Mouse (Mus musculus) fat pad, adult 2 months (tissue): Measurements from ENCODE around the gene Eif2b3.

Source experiments
- DNase-seq: peaks from one replicate; pipeline ENCODE4 v3.0.0-alpha.2; 2011; ENCODE audit warnings: low read depth, low spot score; ENCODE audit errors: extremely low read depth

The Eif2b3 gene

GRCm38 (mm10) chr4:117120445-117121414, 101.5 kb downstream of the Eif2b3 start:
- DNase-seq: peak; percentile 94

GRCm38 (mm10) chr4:117122209-117122608, 103.0 kb downstream of the Eif2b3 start:
- no peak for DNase-seq

GRCm38 (mm10) chr4:117123546-117124217, 104.5 kb downstream of the Eif2b3 start:
- DNase-seq: no peak

- DNase-seq: no peak
Measured at GRCm38 (mm10) chr4:117124218-117124517, 105.0 kb downstream of the Eif2b3 start.

GRCm38 (mm10) chr4:117124518-117125347, 105.5 kb downstream of the Eif2b3 start:
- no peak for DNase-seq

- DNase-seq: no peak
Measured at GRCm38 (mm10) chr4:117125348-117125909, 106.2 kb downstream of the Eif2b3 start, which contains the start of gene Btbd19. Btbd19 (minus strand) TSS chr4:117125725.

GRCm38 (mm10) chr4:117125910-117126674, 106.9 kb downstream of the Eif2b3 start:
- no peak for DNase-seq

GRCm38 (mm10) chr4:117126675-117127290, 107.6 kb downstream of the Eif2b3 start, which contains the start of gene Tctex1d4:
Tctex1d4 (plus strand) TSS chr4:117126794.
- DNase-seq: no peak

- DNase-seq: no peak
Measured at GRCm38 (mm10) chr4:117127991-117128686, 108.9 kb downstream of the Eif2b3 start.

GRCm38 (mm10) chr4:117130790-117131189, 111.6 kb downstream of the Eif2b3 start:
- no peak for DNase-seq

GRCm38 (mm10) chr4:117131198-117131597, 112.0 kb downstream of the Eif2b3 start:
- no peak for DNase-seq

GRCm38 (mm10) chr4:117131890-117132793, 112.9 kb downstream of the Eif2b3 start:
- DNase-seq: no peak

GRCm38 (mm10) chr4:117132794-117133143, 113.6 kb downstream of the Eif2b3 start:
- DNase-seq: no peak

- DNase-seq: no peak
Measured at GRCm38 (mm10) chr4:117133366-117133796, 114.2 kb downstream of the Eif2b3 start.

GRCm38 (mm10) chr4:117133817-117134600, 114.8 kb downstream of the Eif2b3 start, which contains the start of gene Plk3:
Plk3 (minus strand) TSS chr4:117133963.
- no peak for DNase-seq

- DNase-seq: no peak
Measured at GRCm38 (mm10) chr4:117134601-117134995, 115.4 kb downstream of the Eif2b3 start.

GRCm38 (mm10) chr4:117136034-117136433, 116.8 kb downstream of the Eif2b3 start:
- DNase-seq: peak; percentile 67
